Mouse (Mus musculus) liver, adult 2 months (tissue): ENCODE measurements around the gene Atp8b2.

Experiments
- CTCF ChIP-seq: fragments of 200-500 bp; IDR thresholded peaks from 2 replicates; pipeline ENCODE4 v1.5.1; 2011; ENCODE audit warnings: low read depth, low read length, control low read depth
- POLR2A ChIP-seq: fragments of 200-500 bp; IDR thresholded peaks from 2 replicates; pipeline ENCODE4 v1.6.1; 2011; ENCODE audit warnings: low read length, control low read depth; ENCODE audit not compliant: insufficient read depth; ENCODE audit errors: extremely low read depth

DNA sequence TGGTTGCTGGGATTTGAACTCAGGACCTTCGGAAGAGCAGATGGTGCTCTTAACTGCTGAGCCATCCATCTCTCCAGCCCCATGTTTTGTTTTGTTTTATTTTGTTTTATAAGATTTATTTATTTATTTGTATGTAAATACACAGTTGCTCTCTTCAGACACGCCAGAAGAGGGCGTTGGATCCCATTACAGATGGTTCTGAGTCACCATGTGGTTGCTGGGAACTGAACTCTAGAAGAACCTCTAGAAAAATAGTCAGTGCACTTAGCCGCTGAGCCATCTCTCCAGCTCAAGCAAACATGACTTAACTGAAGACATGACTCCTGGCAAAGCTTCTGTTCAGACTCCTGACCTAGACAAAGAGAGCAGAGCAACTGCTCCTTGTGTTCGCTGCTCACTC, 19.1 kb upstream of the Atp8b2 start:
- TF ChIP-seq CTCF (no peak), POLR2A (no peak)
